Mouse (Mus musculus): ENCODE measurements around the gene Ggta1. TPM values are rescaled to one million over a fixed set of nuclear protein-coding genes. Genes with fewer than 3 reads are reported as not detected.
A peak's percentile ranks its signal among the peaks of the same experiment; 100 is the strongest.

The Ggta1 gene
- polyA plus RNA-seq, 1 experiment = 83.4 TPM

GRCm38 (mm10) chr2:35477999-35478811, 15.2 kb upstream of the Ggta1 start:
- no peak for TF ChIP-seq CTCF (IDR thresholded peaks at IDR 0.05; ENCODE audit: low read depth, low read length)
- TF ChIP-seq POLR2A (IDR thresholded peaks at IDR 0.05; ENCODE audit: borderline replicate concordance, low read depth, low read length) = no peak
- Histone ChIP-seq H3K27ac (ENCODE audit: insufficient read depth, low read depth, low read length) (peak overlapping the region; percentile 55), H3K4me1 (ENCODE audit: control insufficient read depth, insufficient read depth, low read length) (peaks cover 45% of the 10 kb centered on the region), H3K4me3 (ENCODE audit: insufficient read depth, low read length) (no peak overlapping the region)

- TF ChIP-seq CTCF (IDR thresholded peaks at IDR 0.05; ENCODE audit: low read depth, low read length) (no peak), POLR2A (IDR thresholded peaks at IDR 0.05; ENCODE audit: borderline replicate concordance, low read depth, low read length) (no peak)
- no peak overlapping the region for H3K27ac ChIP-seq (ENCODE audit: insufficient read depth, low read depth, low read length)
- no peak overlapping the region for H3K4me3 ChIP-seq (ENCODE audit: insufficient read depth, low read length)
- peaks cover 45% of the 10 kb centered on the region for H3K4me1 ChIP-seq (ENCODE audit: control insufficient read depth, insufficient read depth, low read length)
These were observed 14.3 kb upstream of the Ggta1 start for GRCm38 (mm10) chr2:35477321-35477720.

- Histone ChIP-seq H3K4me1 (ENCODE audit: control insufficient read depth, insufficient read depth, low read length) (peaks cover 29% of the 10 kb centered on the region), H3K27ac (ENCODE audit: insufficient read depth, low read depth, low read length) (peak overlapping the region; percentile 16; the same call in 1 of the 2 replicates), H3K4me3 (ENCODE audit: insufficient read depth, low read length) (no peak overlapping the region)
- no peak for TF ChIP-seq POLR2A (IDR thresholded peaks at IDR 0.05; ENCODE audit: borderline replicate concordance, low read depth, low read length)
- TF ChIP-seq CTCF (IDR thresholded peaks at IDR 0.05; ENCODE audit: low read depth, low read length) = no peak
These were observed 11.9 kb upstream of the Ggta1 start for GRCm38 (mm10) chr2:35474916-35475315.

- Histone ChIP-seq H3K4me3 (ENCODE audit: insufficient read depth, low read length) (no peak overlapping the region), H3K27ac (ENCODE audit: insufficient read depth, low read depth, low read length) (no peak overlapping the region)
These were observed 6.2 kb upstream of the Ggta1 start for GRCm38 (mm10) chr2:35469266-35469665.

GRCm38 (mm10) chr2:35468276-35468675, 5.2 kb upstream of the Ggta1 start:
- no peak for TF ChIP-seq CTCF (IDR thresholded peaks at IDR 0.05; ENCODE audit: low read depth, low read length)
- Histone ChIP-seq H3K4me3 (ENCODE audit: insufficient read depth, low read length) (no peak overlapping the region), H3K27ac (ENCODE audit: insufficient read depth, low read depth, low read length) (no peak overlapping the region), H3K4me1 (ENCODE audit: control insufficient read depth, insufficient read depth, low read length) (peaks cover 28% of the 10 kb centered on the region)

More at GRCm38 (mm10) chr2:35469266-35469665, 6.2 kb upstream of the Ggta1 start:
- H3K4me1 ChIP-seq (ENCODE audit: control insufficient read depth, insufficient read depth, low read length) = peaks cover 21% of the 10 kb centered on the region
- TF ChIP-seq POLR2A (IDR thresholded peaks at IDR 0.05; ENCODE audit: borderline replicate concordance, low read depth, low read length) (no peak), CTCF (IDR thresholded peaks at IDR 0.05; ENCODE audit: low read depth, low read length) (no peak)

GRCm38 (mm10) chr2:35467855-35468254, 4.8 kb upstream of the Ggta1 start:
- Histone ChIP-seq H3K27ac (ENCODE audit: insufficient read depth, low read depth, low read length) (no peak overlapping the region), H3K4me3 (ENCODE audit: insufficient read depth, low read length) (no peak overlapping the region), H3K4me1 (ENCODE audit: control insufficient read depth, insufficient read depth, low read length) (peaks cover 32% of the 10 kb centered on the region)
- TF ChIP-seq CTCF (IDR thresholded peaks at IDR 0.05; ENCODE audit: low read depth, low read length) (no peak), POLR2A (IDR thresholded peaks at IDR 0.05; ENCODE audit: borderline replicate concordance, low read depth, low read length) (no peak)

GRCm38 (mm10) chr2:35465677-35466076, 2.6 kb upstream of the Ggta1 start:
- no peak for TF ChIP-seq POLR2A (IDR thresholded peaks at IDR 0.05; ENCODE audit: borderline replicate concordance, low read depth, low read length)
- no peak for TF ChIP-seq CTCF (IDR thresholded peaks at IDR 0.05; ENCODE audit: low read depth, low read length)
- no peak overlapping the region for H3K4me3 ChIP-seq (ENCODE audit: insufficient read depth, low read length)
- no peak overlapping the region for H3K27ac ChIP-seq (ENCODE audit: insufficient read depth, low read depth, low read length)
- peaks cover 33% of the 10 kb centered on the region for H3K4me1 ChIP-seq (ENCODE audit: control insufficient read depth, insufficient read depth, low read length)

- H3K4me1 ChIP-seq (ENCODE audit: control insufficient read depth, insufficient read depth, low read length) = peaks cover 33% of the 10 kb centered on the region
- no peak overlapping the region for H3K4me3 ChIP-seq (ENCODE audit: insufficient read depth, low read length)
- TF ChIP-seq POLR2A (IDR thresholded peaks at IDR 0.05; ENCODE audit: borderline replicate concordance, low read depth, low read length) (no peak), CTCF (IDR thresholded peaks at IDR 0.05; ENCODE audit: low read depth, low read length) (no peak)
- H3K27ac ChIP-seq (ENCODE audit: insufficient read depth, low read depth, low read length) = peak overlapping the region; percentile 64
These were observed 1.5 kb upstream of the Ggta1 start for GRCm38 (mm10) chr2:35464548-35464947.

- peaks cover 31% of the 10 kb centered on the region for H3K4me1 ChIP-seq (ENCODE audit: control insufficient read depth, insufficient read depth, low read length)
- H3K4me3 ChIP-seq (ENCODE audit: insufficient read depth, low read length) = no peak overlapping the region
- TF ChIP-seq CTCF (IDR thresholded peaks at IDR 0.05; ENCODE audit: low read depth, low read length) (no peak), POLR2A (IDR thresholded peaks at IDR 0.05; ENCODE audit: borderline replicate concordance, low read depth, low read length) (no peak)
- H3K27ac ChIP-seq (ENCODE audit: insufficient read depth, low read depth, low read length) = peak overlapping the region; percentile 64
These were observed 1.1 kb upstream of the Ggta1 start for GRCm38 (mm10) chr2:35464089-35464534.

- H3K4me1 ChIP-seq (ENCODE audit: control insufficient read depth, insufficient read depth, low read length) = peaks cover 27% of the 10 kb centered on the region
- peak overlapping the region; percentile 36 for H3K4me3 ChIP-seq (ENCODE audit: insufficient read depth, low read length)
- peak overlapping the region; percentile 72 for H3K27ac ChIP-seq (ENCODE audit: insufficient read depth, low read depth, low read length)
- TF ChIP-seq POLR2A (IDR thresholded peaks at IDR 0.05; ENCODE audit: borderline replicate concordance, low read depth, low read length) = no peak
- TF ChIP-seq CTCF (IDR thresholded peaks at IDR 0.05; ENCODE audit: low read depth, low read length) = no peak
These were observed 499 bp upstream of the Ggta1 start for GRCm38 (mm10) chr2:35463372-35464088.
